Mouse (Mus musculus): Measurements from ENCODE around the gene Yipf6. TPM values are rescaled to one million over a fixed set of nuclear protein-coding genes. Genes with fewer than 3 reads are reported as not detected.

The Yipf6 gene
- polyA plus RNA-seq (2015; fragmentation: Nextera tagmentation; extraction: Ambion mirVana) = 14.4 and 16.8 TPM in 2 replicates

GRCm38 (mm10) chrX:98936101-98936500 lies at the start of gene Yipf6:
Yipf6 (plus strand) TSS chrX:98936316.
- WGBS (ENCODE audit: insufficient replicate concordance) = 62% methylated on average over 3 of the region's 3 CpGs
- peak within 1 kb of the TSS; percentile 77 for H3K4me2 ChIP-seq
- H3K36me3 ChIP-seq = no peaks in the 10 kb centered on the region
- no peak for ATAC-seq (ENCODE audit: low read depth)
- H3K4me3 ChIP-seq (replicated peaks) = peak within 1 kb of the TSS; percentile 70
- peak within 1 kb of the TSS; percentile 91 for H3K27ac ChIP-seq
- H3K9me3 ChIP-seq (replicated peaks) = no peaks in the 10 kb centered on the region
- no peak for DNase-seq
- H3K9ac ChIP-seq = peak within 1 kb of the TSS; percentile 83
- peaks cover 13% of the 10 kb centered on the region for H3K4me1 ChIP-seq (replicated peaks)
- no peaks in the 10 kb centered on the region; the same call in 1 of the 2 replicates for H3K27me3 ChIP-seq

- Histone ChIP-seq H3K36me3 (no peaks in the 10 kb centered on the region), H3K27me3 (peaks cover 27% of the 10 kb centered on the region), H3K9ac (no peak overlapping the region; the same call in 1 of the 2 replicates), H3K4me1 (replicated peaks) (no peaks in the 10 kb centered on the region), H3K27ac (no peak overlapping the region), H3K4me3 (replicated peaks) (peak overlapping the region; percentile 54), H3K4me2 (peak overlapping the region; percentile 62), H3K9me3 (replicated peaks) (no peaks in the 10 kb centered on the region)
- 13% methylated on average over 14 of the region's 14 CpGs for WGBS (ENCODE audit: insufficient replicate concordance)
- DNase-seq (no peak), ATAC-seq (ENCODE audit: low read depth) (0 out of 2 replicates have a peak, but pooled peaks have one; percentile 10)
Observed at GRCm38 (mm10) chrX:98890072-98890405, 46.1 kb upstream of the Yipf6 start.

- 9% methylated on average over 41 of the region's 48 CpGs for WGBS (ENCODE audit: insufficient replicate concordance)
- Histone ChIP-seq H3K36me3 (no peaks in the 10 kb centered on the region), H3K9me3 (replicated peaks) (no peaks in the 10 kb centered on the region), H3K4me1 (replicated peaks) (no peaks in the 10 kb centered on the region), H3K9ac (no peak within 1 kb of the TSS; the same call in 1 of the 2 replicates), H3K4me3 (replicated peaks) (peak within 1 kb of the TSS; percentile 54), H3K27ac (no peak within 1 kb of the TSS), H3K4me2 (peak within 1 kb of the TSS; percentile 62), H3K27me3 (peaks cover 27% of the 10 kb centered on the region)
- peak; percentile 4 for DNase-seq
- ATAC-seq (ENCODE audit: low read depth) = peak; percentile 73
Observed at GRCm38 (mm10) chrX:98890406-98891116, 45.6 kb upstream of the Yipf6 start, which contains the start of gene Ophn1. Ophn1 (minus strand) TSS chrX:98891025.

DNA sequence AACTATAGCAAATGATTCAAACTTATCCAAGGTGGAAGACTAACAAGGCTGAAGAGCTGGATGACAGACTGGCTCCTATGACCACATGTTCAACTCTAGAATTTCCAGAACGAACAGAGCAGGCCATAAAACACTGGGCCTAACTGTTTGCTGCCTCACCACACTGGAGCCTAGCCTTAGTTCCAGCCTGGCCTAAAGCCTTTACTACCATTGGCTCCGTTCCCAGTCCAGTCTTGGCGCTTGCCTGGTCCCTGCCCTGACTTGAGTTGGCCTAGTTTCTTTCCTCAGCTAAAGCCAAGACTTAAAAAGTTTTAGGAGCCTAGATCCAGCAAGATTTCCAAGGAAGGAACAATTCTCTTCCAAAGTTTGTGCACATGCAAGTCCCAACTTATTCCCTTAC lies 37.8 kb upstream of the Yipf6 start:
- no peak overlapping the region for H3K27ac ChIP-seq
- H3K4me3 ChIP-seq (replicated peaks) = no peak overlapping the region
- H3K4me2 ChIP-seq = no peak overlapping the region
- no peaks in the 10 kb centered on the region for H3K36me3 ChIP-seq
- no peaks in the 10 kb centered on the region for H3K9me3 ChIP-seq (replicated peaks)
- no peak overlapping the region for H3K9ac ChIP-seq
- no peaks in the 10 kb centered on the region for H3K4me1 ChIP-seq (replicated peaks)
- WGBS (ENCODE audit: insufficient replicate concordance) = 60% methylated on average over 3 of the region's 3 CpGs
- no peak for ATAC-seq (ENCODE audit: low read depth)
- no peak for DNase-seq
- no peaks in the 10 kb centered on the region for H3K27me3 ChIP-seq

DNA sequence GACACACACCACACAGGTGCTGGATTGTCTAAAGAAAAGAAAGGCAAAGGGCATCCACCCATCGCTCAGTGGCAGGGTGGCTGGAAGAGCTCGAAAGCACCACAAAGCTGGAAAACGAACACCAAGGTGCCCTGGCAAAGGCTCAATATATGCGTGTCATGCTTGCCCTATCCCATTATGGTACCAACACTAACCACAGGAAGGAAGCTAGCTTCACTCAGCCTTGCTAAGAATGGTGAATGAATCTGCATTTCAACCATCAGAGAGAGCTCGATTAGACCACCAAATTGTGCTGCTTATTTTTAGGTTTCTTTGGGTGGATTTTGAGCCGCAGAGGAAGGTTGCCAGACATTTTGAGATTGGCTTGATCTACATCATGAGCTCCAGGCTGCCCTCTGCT lies 31.9 kb upstream of the Yipf6 start:
- no peaks in the 10 kb centered on the region for H3K9me3 ChIP-seq (replicated peaks)
- H3K9ac ChIP-seq = no peak overlapping the region
- WGBS (ENCODE audit: insufficient replicate concordance) = 38% methylated on average over 6 of the region's 6 CpGs
- peaks cover 12% of the 10 kb centered on the region for H3K4me1 ChIP-seq (replicated peaks)
- H3K4me2 ChIP-seq = no peak overlapping the region
- no peak overlapping the region for H3K27ac ChIP-seq
- no peak for DNase-seq
- H3K4me3 ChIP-seq (replicated peaks) = no peak overlapping the region
- H3K36me3 ChIP-seq = no peaks in the 10 kb centered on the region
- ATAC-seq (ENCODE audit: low read depth) = no peak
- H3K27me3 ChIP-seq = no peaks in the 10 kb centered on the region

DNA sequence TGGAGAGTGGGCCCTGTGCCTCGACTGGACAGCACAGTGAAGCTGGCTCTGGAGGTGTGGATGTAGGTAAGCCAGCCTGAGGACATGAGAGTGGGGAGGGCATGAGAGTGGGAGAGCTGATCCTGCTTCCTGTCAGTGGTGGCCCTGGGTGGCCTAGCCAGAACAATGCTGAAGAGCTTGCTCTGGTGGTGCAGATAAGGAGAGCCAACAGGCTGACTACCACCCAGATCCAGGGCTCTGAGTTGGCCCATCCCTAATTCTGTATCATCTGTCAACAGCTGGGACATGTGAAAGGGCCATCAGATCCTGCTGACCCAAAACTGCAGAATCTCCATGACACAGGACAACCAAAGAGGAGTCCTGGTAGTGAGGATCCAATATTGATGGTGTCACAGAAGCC lies 27.2 kb upstream of the Yipf6 start:
- Histone ChIP-seq H3K27me3 (no peaks in the 10 kb centered on the region), H3K4me1 (replicated peaks) (peaks cover 12% of the 10 kb centered on the region), H3K9me3 (replicated peaks) (no peaks in the 10 kb centered on the region), H3K4me3 (replicated peaks) (no peak overlapping the region), H3K36me3 (no peaks in the 10 kb centered on the region), H3K27ac (no peak overlapping the region), H3K4me2 (no peak overlapping the region), H3K9ac (no peak overlapping the region)
- ATAC-seq (ENCODE audit: low read depth) = peak; percentile 98
- DNase-seq = peak; percentile 45
- 42% methylated on average over 1 of the region's 1 CpGs for WGBS (ENCODE audit: insufficient replicate concordance)

GRCm38 (mm10) chrX:98919423-98919822 lies 16.7 kb upstream of the Yipf6 start:
- no peak for ATAC-seq (ENCODE audit: low read depth)
- Histone ChIP-seq H3K9ac (no peak overlapping the region), H3K27ac (no peak overlapping the region), H3K36me3 (no peaks in the 10 kb centered on the region), H3K9me3 (replicated peaks) (no peaks in the 10 kb centered on the region), H3K27me3 (no peaks in the 10 kb centered on the region; the same call in 1 of the 2 replicates), H3K4me1 (replicated peaks) (no peaks in the 10 kb centered on the region), H3K4me3 (replicated peaks) (no peak overlapping the region), H3K4me2 (no peak overlapping the region)
- 21% methylated on average over 6 of the region's 6 CpGs for WGBS (ENCODE audit: insufficient replicate concordance)
- no peak for DNase-seq

DNA sequence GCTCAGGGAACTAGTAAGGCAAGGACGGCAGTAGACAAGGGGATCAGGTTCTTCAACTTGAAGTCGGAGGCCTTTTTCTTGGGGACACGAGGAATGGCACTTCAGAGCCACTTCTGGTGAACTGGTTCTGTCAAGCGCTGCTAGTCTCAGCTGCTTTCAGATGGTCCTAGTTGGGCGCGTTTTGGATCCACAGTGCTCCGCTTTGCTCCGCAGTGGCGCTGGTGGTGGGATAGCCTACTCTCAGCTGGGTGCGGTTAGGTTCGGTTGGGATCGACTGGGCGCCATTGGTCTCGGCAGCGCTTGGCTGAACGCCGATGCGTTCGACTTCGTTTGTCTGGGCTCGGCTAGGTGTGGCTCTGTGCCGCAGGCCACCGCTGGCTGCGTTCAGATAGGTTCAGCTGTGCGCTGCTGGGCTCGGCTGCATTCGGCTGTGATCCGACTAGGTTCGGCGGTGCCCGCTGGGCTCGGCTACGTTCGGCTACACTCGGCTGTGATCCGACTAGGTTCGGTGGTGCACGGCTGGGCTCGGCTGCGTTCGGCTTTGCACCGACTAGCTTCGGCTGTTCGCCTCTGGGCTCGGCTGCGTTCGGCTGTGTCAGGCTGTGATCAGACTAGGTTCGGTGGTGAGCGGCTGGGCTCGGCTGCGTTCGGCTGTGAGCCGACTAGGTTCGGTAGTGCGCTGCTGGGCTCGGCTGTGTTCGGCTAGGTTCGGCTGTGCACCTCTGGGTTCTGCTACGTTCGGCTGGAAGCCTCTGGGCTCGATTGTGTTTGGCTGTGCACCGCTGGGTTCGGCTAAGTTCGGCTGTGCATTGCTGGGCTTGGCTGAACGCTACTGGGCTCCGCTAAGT lies 815 bp downstream of the Yipf6 start:
- no peaks in the 10 kb centered on the region; the same call in 1 of the 2 replicates for H3K27me3 ChIP-seq
- H3K4me1 ChIP-seq (replicated peaks) = peaks cover 13% of the 10 kb centered on the region
- H3K4me3 ChIP-seq (replicated peaks) = peak overlapping the region; percentile 70
- DNase-seq (peak; percentile 83), ATAC-seq (ENCODE audit: low read depth) (peak; percentile 83)
- peak overlapping the region; percentile 77 for H3K4me2 ChIP-seq
- WGBS (ENCODE audit: insufficient replicate concordance) = 16% methylated on average over 66 of the region's 66 CpGs
- peak overlapping the region; percentile 83 for H3K9ac ChIP-seq
- peak overlapping the region; percentile 91 for H3K27ac ChIP-seq
- H3K9me3 ChIP-seq (replicated peaks) = no peaks in the 10 kb centered on the region
- no peaks in the 10 kb centered on the region for H3K36me3 ChIP-seq

DNA sequence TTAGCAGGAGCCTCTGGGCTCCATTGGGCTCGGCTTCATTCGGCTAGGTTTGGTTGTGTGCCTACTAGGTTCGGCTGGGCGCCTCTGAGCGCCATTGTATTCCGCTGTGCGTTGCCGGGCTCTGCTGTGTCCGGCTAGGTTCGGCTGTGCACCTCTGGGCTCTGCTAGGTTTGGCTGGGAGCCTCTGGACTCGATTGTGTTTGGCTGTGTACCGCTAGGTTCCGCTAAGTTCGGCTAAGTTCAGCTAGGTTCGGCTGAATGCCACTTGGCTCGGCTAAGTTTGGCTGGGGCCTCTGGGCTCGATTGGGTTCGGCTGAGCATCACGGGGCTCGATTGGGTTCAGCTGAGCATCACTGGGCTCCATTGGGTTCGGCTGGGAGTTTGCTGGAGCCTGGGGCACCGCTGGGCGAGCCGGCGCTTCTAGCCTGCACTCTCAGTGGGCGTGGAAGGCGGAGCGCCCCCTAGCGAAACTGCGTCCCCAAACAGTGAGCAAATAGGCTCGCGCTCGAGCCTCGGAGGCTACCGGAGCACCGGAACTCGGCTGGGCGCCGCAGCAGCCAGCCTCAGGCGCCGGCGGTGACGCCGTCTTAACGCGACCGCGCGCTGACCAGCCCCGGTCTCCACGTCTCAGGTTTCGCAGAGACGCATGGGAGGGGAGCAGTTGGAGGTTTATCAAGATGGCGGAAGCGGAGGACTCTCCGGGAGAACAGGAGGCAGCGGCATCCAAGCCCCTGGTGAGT lies 1.6 kb downstream of the Yipf6 start:
- H3K27me3 ChIP-seq = no peaks in the 10 kb centered on the region
- peaks cover 13% of the 10 kb centered on the region for H3K4me1 ChIP-seq (replicated peaks)
- H3K27ac ChIP-seq = peak overlapping the region; percentile 91
- H3K9ac ChIP-seq = peak overlapping the region; percentile 83
- H3K4me3 ChIP-seq (replicated peaks) = peak overlapping the region; percentile 70
- peak overlapping the region; percentile 77 for H3K4me2 ChIP-seq
- no peaks in the 10 kb centered on the region for H3K9me3 ChIP-seq (replicated peaks)
- ATAC-seq (ENCODE audit: low read depth) = peak; percentile 88
- peaks cover 7% of the 10 kb centered on the region; the same call in 1 of the 2 replicates for H3K36me3 ChIP-seq
- 21% methylated on average over 57 of the region's 57 CpGs for WGBS (ENCODE audit: insufficient replicate concordance)
- peak; percentile 88 for DNase-seq

- DNase-seq (no peak), ATAC-seq (ENCODE audit: low read depth) (no peak)
- 23% methylated on average over 5 of the region's 6 CpGs for WGBS (ENCODE audit: insufficient replicate concordance)
- no peaks in the 10 kb centered on the region for H3K4me1 ChIP-seq (replicated peaks)
- H3K9me3 ChIP-seq (replicated peaks) = no peaks in the 10 kb centered on the region
- H3K36me3 ChIP-seq = no peaks in the 10 kb centered on the region
- no peak overlapping the region for H3K27ac ChIP-seq
- no peak overlapping the region for H3K4me2 ChIP-seq
- H3K4me3 ChIP-seq (replicated peaks) = no peak overlapping the region
- H3K9ac ChIP-seq = no peak overlapping the region
- no peaks in the 10 kb centered on the region for H3K27me3 ChIP-seq
Observed at GRCm38 (mm10) chrX:98953941-98954340, 17.8 kb downstream of the Yipf6 start.

- H3K36me3 ChIP-seq = no peaks in the 10 kb centered on the region
- WGBS (ENCODE audit: insufficient replicate concordance) = 58% methylated on average over 9 of the region's 9 CpGs
- ATAC-seq (ENCODE audit: low read depth) = peak; percentile 39
- no peak overlapping the region for H3K4me2 ChIP-seq
- H3K9ac ChIP-seq = no peak overlapping the region
- no peak for DNase-seq
- no peak overlapping the region for H3K4me3 ChIP-seq (replicated peaks)
- H3K9me3 ChIP-seq (replicated peaks) = no peaks in the 10 kb centered on the region
- H3K27ac ChIP-seq = no peak overlapping the region
- no peaks in the 10 kb centered on the region for H3K4me1 ChIP-seq (replicated peaks)
- H3K27me3 ChIP-seq = no peaks in the 10 kb centered on the region
Observed at GRCm38 (mm10) chrX:98958287-98958686, 22.2 kb downstream of the Yipf6 start.

All from liver, embryonic 13.5 days (tissue).